Mouse (Mus musculus): Measurements from ENCODE around the gene Mrpl23. TPM values are rescaled to one million over a fixed set of nuclear protein-coding genes. Genes with fewer than 3 reads are reported as not detected.
A peak's percentile ranks its signal among the peaks of the same experiment; 100 is the strongest.

Gene Mrpl23
- polyA plus RNA-seq, 1 experiment, result 73.3 TPM

- H3K36me3 ChIP-seq (ENCODE audit: control insufficient read depth, insufficient read depth), result no peaks in the 10 kb centered on the region
- no peak for TF ChIP-seq TCF12 (IDR thresholded peaks at IDR 0.05; ENCODE audit: insufficient read depth, poor library complexity, severe bottlenecking)
- no peak for TF ChIP-seq REST (IDR thresholded peaks at IDR 0.05; ENCODE audit: insufficient read depth, insufficient read length)
- TF ChIP-seq POLR2A (IDR thresholded peaks at IDR 0.05; ENCODE audit: insufficient read length, low read depth), result peak; percentile 52
- peak; percentile 95 for TF ChIP-seq POLR2AphosphoS2 (IDR thresholded peaks at IDR 0.05; ENCODE audit: insufficient read length, low read depth)
- TF ChIP-seq TCF3 (IDR thresholded peaks at IDR 0.05; ENCODE audit: insufficient read length, low read depth), result no peak
- no peak for TF ChIP-seq MYOG (IDR thresholded peaks at IDR 0.05; ENCODE audit: control insufficient read depth in 1 of 3, insufficient read depth in 1 of 3, insufficient read length in 2 of 3, low read depth in 2 of 3)
- no peak for TF ChIP-seq CEBPB (IDR thresholded peaks at IDR 0.05; ENCODE audit: insufficient read depth, poor library complexity, severe bottlenecking)
- TF ChIP-seq MAX (IDR thresholded peaks at IDR 0.05; ENCODE audit: low read depth), result no peak
- H3K4me3 ChIP-seq, result peak overlapping the region; percentile 65
- H3K79me2 ChIP-seq (ENCODE audit: control insufficient read depth, insufficient read depth), result no peaks in the 10 kb centered on the region
- H3K27me3 ChIP-seq (ENCODE audit: control insufficient read depth, insufficient read depth, insufficient read length), result no peaks in the 10 kb centered on the region
- H3ac ChIP-seq (ENCODE audit: control insufficient read depth, insufficient read length), result no peak overlapping the region
- peak overlapping the region; percentile 62 for H3K4me2 ChIP-seq (ENCODE audit: low read depth)
Observed at GRCm38 (mm10) chr7:142574826-142575351, 42.4 kb downstream of the Mrpl23 start.

- H3ac ChIP-seq (ENCODE audit: control insufficient read depth, insufficient read length), result no peak overlapping the region
- no peaks in the 10 kb centered on the region for H3K79me2 ChIP-seq (ENCODE audit: control insufficient read depth, insufficient read depth)
- TF ChIP-seq E2F4 (IDR thresholded peaks at IDR 0.05; ENCODE audit: insufficient read depth) (no peak), USF1 (IDR thresholded peaks at IDR 0.05; ENCODE audit: low read depth) (no peak), POLR2A (IDR thresholded peaks at IDR 0.05; ENCODE audit: insufficient read length, low read depth) (peak; percentile 55), POLR2AphosphoS2 (IDR thresholded peaks at IDR 0.05; ENCODE audit: insufficient read length, low read depth) (no peak), CEBPB (IDR thresholded peaks at IDR 0.05; ENCODE audit: insufficient read depth, poor library complexity, severe bottlenecking) (no peak), MAX (IDR thresholded peaks at IDR 0.05; ENCODE audit: low read depth) (no peak), REST (IDR thresholded peaks at IDR 0.05; ENCODE audit: insufficient read depth, insufficient read length) (no peak), MYOG (IDR thresholded peaks at IDR 0.05; ENCODE audit: control insufficient read depth in 1 of 3, insufficient read depth in 1 of 3, insufficient read length in 2 of 3, low read depth in 2 of 3) (peak in 1 of 3 experiments; percentile 61), MYOD1 (IDR thresholded peaks at IDR 0.05; ENCODE audit: control insufficient read depth in 1 of 3, insufficient read length in 2 of 3, low read depth in 2 of 3) (peak in 2 of 3 experiments; percentile 59 to 65), TCF12 (IDR thresholded peaks at IDR 0.05; ENCODE audit: insufficient read depth, poor library complexity, severe bottlenecking) (no peak), TCF3 (IDR thresholded peaks at IDR 0.05; ENCODE audit: insufficient read length, low read depth) (no peak), SRF (IDR thresholded peaks at IDR 0.05; ENCODE audit: control insufficient read depth, insufficient read length, low read depth) (no peak)
- peak overlapping the region; percentile 65 for H3K4me3 ChIP-seq
- no peaks in the 10 kb centered on the region for H3K36me3 ChIP-seq (ENCODE audit: control insufficient read depth, insufficient read depth)
- H3K27me3 ChIP-seq (ENCODE audit: control insufficient read depth, insufficient read depth, insufficient read length), result no peaks in the 10 kb centered on the region
- peak overlapping the region; percentile 62 for H3K4me2 ChIP-seq (ENCODE audit: low read depth)
Observed at GRCm38 (mm10) chr7:142575491-142575890, 43.0 kb downstream of the Mrpl23 start.

GRCm38 (mm10) chr7:142575971-142576370 is 43.5 kb downstream of the Mrpl23 start:
- no peaks in the 10 kb centered on the region for H3K79me2 ChIP-seq (ENCODE audit: control insufficient read depth, insufficient read depth)
- no peaks in the 10 kb centered on the region for H3K36me3 ChIP-seq (ENCODE audit: control insufficient read depth, insufficient read depth)
- no peaks in the 10 kb centered on the region for H3K27me3 ChIP-seq (ENCODE audit: control insufficient read depth, insufficient read depth, insufficient read length)
- H3K4me2 ChIP-seq (ENCODE audit: low read depth), result peak overlapping the region; percentile 62
- TF ChIP-seq USF1 (IDR thresholded peaks at IDR 0.05; ENCODE audit: low read depth), result no peak
- TF ChIP-seq MYOD1 (IDR thresholded peaks at IDR 0.05; ENCODE audit: control insufficient read depth in 1 of 3, insufficient read length in 2 of 3, low read depth in 2 of 3), result no peak
- TF ChIP-seq POLR2AphosphoS2 (IDR thresholded peaks at IDR 0.05; ENCODE audit: insufficient read length, low read depth), result peak; percentile 67
- TF ChIP-seq CEBPB (IDR thresholded peaks at IDR 0.05; ENCODE audit: insufficient read depth, poor library complexity, severe bottlenecking), result no peak
- TF ChIP-seq MAX (IDR thresholded peaks at IDR 0.05; ENCODE audit: low read depth), result no peak
- peak overlapping the region; percentile 10 for H3ac ChIP-seq (ENCODE audit: control insufficient read depth, insufficient read length)
- peak overlapping the region; percentile 65 for H3K4me3 ChIP-seq

GRCm38 (mm10) chr7:142576472-142577326 is 44.2 kb downstream of the Mrpl23 start:
- Histone ChIP-seq H3K79me2 (ENCODE audit: control insufficient read depth, insufficient read depth) (no peaks in the 10 kb centered on the region), H3K36me3 (ENCODE audit: control insufficient read depth, insufficient read depth) (no peaks in the 10 kb centered on the region), H3ac (ENCODE audit: control insufficient read depth, insufficient read length) (peak overlapping the region; percentile 10), H3K27me3 (ENCODE audit: control insufficient read depth, insufficient read depth, insufficient read length) (no peaks in the 10 kb centered on the region), H3K4me3 (peak overlapping the region; percentile 65), H3K4me2 (ENCODE audit: low read depth) (peak overlapping the region; percentile 62)
- peak; percentile 88 for TF ChIP-seq POLR2AphosphoS2 (IDR thresholded peaks at IDR 0.05; ENCODE audit: insufficient read length, low read depth)
- peak in 2 of 3 experiments; percentile 14 to 54 for TF ChIP-seq MYOD1 (IDR thresholded peaks at IDR 0.05; ENCODE audit: control insufficient read depth in 1 of 3, insufficient read length in 2 of 3, low read depth in 2 of 3)
- TF ChIP-seq MYOG (IDR thresholded peaks at IDR 0.05; ENCODE audit: control insufficient read depth in 1 of 3, insufficient read depth in 1 of 3, insufficient read length in 2 of 3, low read depth in 2 of 3), result no peak
- peak; percentile 67 for TF ChIP-seq POLR2A (IDR thresholded peaks at IDR 0.05; ENCODE audit: insufficient read length, low read depth)
- no peak for TF ChIP-seq TCF3 (IDR thresholded peaks at IDR 0.05; ENCODE audit: insufficient read length, low read depth)
- no peak for TF ChIP-seq E2F4 (IDR thresholded peaks at IDR 0.05; ENCODE audit: insufficient read depth)
- no peak for TF ChIP-seq CEBPB (IDR thresholded peaks at IDR 0.05; ENCODE audit: insufficient read depth, poor library complexity, severe bottlenecking)
- no peak for TF ChIP-seq TCF12 (IDR thresholded peaks at IDR 0.05; ENCODE audit: insufficient read depth, poor library complexity, severe bottlenecking)
- no peak for TF ChIP-seq SRF (IDR thresholded peaks at IDR 0.05; ENCODE audit: control insufficient read depth, insufficient read length, low read depth)
